ENCODE assay signal across 8 mouse cellular contexts in the genomic region with DNA sequence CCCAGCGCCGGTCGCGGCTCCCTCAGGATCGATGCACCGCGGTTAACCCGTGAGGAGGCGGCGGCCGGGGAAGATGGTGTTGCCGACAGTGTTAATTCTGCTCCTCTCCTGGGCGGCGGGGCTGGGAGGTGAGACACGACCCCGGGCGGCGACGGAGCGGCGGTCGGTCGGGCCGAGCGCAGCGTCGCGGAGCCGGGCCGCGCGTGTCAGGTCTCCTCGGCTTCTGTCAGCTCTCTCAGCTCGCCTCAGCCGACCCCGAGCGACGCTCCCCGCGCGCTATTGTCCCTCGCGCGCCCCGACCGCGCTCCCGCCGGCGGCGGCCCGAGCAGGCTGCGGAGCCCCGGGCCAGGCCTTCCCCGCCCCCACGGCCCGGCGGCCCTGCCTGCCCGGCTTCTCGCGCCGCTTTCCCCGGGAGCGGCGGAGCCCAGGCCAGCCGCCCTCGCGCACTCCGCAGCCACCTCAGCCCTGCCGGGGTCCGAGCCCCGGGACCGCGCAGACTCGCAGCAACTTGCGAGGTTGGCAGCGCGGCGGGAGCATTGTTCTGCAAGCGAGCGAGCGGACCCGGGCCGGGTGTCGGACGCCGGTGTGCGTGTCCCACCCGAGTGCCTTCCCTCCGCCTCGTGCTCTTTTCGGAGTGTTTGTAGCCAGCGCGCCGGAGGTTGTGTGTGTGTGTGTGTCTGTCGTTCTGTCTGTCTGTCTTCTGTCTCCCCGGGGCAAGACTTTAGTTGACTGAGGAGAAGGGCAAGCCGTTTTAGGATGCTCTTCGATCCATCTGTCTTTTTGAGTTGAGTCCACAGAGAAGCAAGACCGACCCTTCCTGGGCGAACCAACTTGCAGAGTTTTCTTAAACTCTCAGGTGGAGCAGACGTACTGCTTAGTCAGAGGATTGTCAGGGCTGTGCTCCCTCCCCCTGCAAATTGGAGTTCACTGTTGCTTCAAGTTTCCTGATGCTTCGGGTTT. TPM values are rescaled to one million over a fixed set of nuclear protein-coding genes. Genes with fewer than 3 reads are reported as not detected.
DNase-seq lines count a peak whose midpoint lies in the region; ATAC-seq lines count a peak whose summit lies in the region.

No protein-coding gene starts in this region.

- peaks cover 10% of the 10 kb centered on the region for H3K4me1 ChIP-seq in hindbrain, embryonic 16.5 days (ENCODE audit: control insufficient read depth, insufficient read depth, low read depth, low read length)

- intact Hi-C loops in left cerebral cortex, postnatal 4 days (cut with DNase I): loop anchor here (10.0 kb wide), 2 partner anchors 255 to 395 kb away; no protein-coding TSS in a partner anchor

- WGBS in hindbrain, embryonic 16.5 days: under 1% methylated on average over 82 of the region's 103 CpGs

- peak; percentile 96 for DNase-seq in heart, adult 11 months
- DNase-seq in heart, adult 8-10 months (ENCODE audit: low spot score): no peak
- DNase-seq in cerebellum, postnatal 14 days: peak; percentile 68 to 71
- peak; percentile 13 to 18 for DNase-seq in frontal cortex, postnatal 25 days (ENCODE audit: low spot score in 2 of 2)
- DNase-seq in left cerebral cortex, postnatal 4 days: peak; percentile 58
- peak; percentile 57 for DNase-seq in right cerebral cortex, postnatal 4 days

- no peaks in the 10 kb centered on the region for H3K36me3 ChIP-seq in hindbrain, embryonic 16.5 days (ENCODE audit: control insufficient read depth, insufficient read depth, low read length)

- H3K4me2 ChIP-seq in hindbrain, embryonic 16.5 days (ENCODE audit: low read length): peak overlapping the region; percentile 71

- ATAC-seq in hindbrain, embryonic 16.5 days: no peak; the same call in 1 of the 2 replicates
- ATAC-seq in megakaryocyte-erythroid progenitor cell, adult 5-6 weeks (replicated peaks; ENCODE audit: low FRiP score, low TSS enrichment, poor library complexity, severe bottlenecking): 0 out of 2 replicates have a peak, but pooled peaks have one; percentile 17

- H3K4me3 ChIP-seq in hindbrain, embryonic 16.5 days (ENCODE audit: low read length): peak overlapping the region; percentile 98

- H3K9me3 ChIP-seq in hindbrain, embryonic 16.5 days (ENCODE audit: control insufficient read depth, low read length): no peaks in the 10 kb centered on the region; the same call in 1 of the 2 replicates

- H3K27me3 ChIP-seq in hindbrain, embryonic 16.5 days (replicated peaks; ENCODE audit: control insufficient read depth, insufficient read depth, low read length): no peaks in the 10 kb centered on the region

- peak overlapping the region; percentile 93 for H3K9ac ChIP-seq in hindbrain, embryonic 16.5 days (ENCODE audit: low read depth, low read length)

- peak overlapping the region; percentile 98 for H3K27ac ChIP-seq in hindbrain, embryonic 16.5 days (ENCODE audit: low read depth, low read length)

RNA-seq across cellular contexts. Expression of gene Adam10, which starts 0.6 kb away (rescaled TPM):
- 10 to 100 TPM; 33.3 to 40.0 (median 36.2) TPM for total RNA-seq in heart, adult 8-10 months (2022)
- 46.7 and 53.7 TPM in 2 replicates for polyA plus RNA-seq in hindbrain, embryonic 16.5 days (2015; fragmentation: Nextera tagmentation; extraction: Ambion mirVana)
- 100 to 1,000 TPM in 1 of 2 experiments, 10 to 100 TPM in 1; 94.5 to 105 TPM for total RNA-seq in left cerebral cortex, postnatal 4 days (2021)
- total RNA-seq in megakaryocyte-erythroid progenitor cell, adult 5-6 weeks (2014; fragmentation: Nextera tagmentation): 88.3 and 96.4 TPM in 2 replicates
- 56.0 and 79.3 TPM in 2 replicates for total RNA-seq in megakaryocyte-erythroid progenitor cell, adult 5-6 weeks (2017)

RNA-seq across cellular contexts. Expression of gene Mindy2, which starts 22.4 kb away (rescaled TPM):
- 10 to 100 TPM; 32.6 to 36.5 (median 33.9) TPM for total RNA-seq in heart, adult 8-10 months (2022)
- 20.1 and 22.2 TPM in 2 replicates for polyA plus RNA-seq in hindbrain, embryonic 16.5 days (2015; fragmentation: Nextera tagmentation; extraction: Ambion mirVana)
- total RNA-seq in left cerebral cortex, postnatal 4 days (2021): 10 to 100 TPM; 32.2 to 33.1 TPM
- 13.0 and 13.6 TPM in 2 replicates for total RNA-seq in megakaryocyte-erythroid progenitor cell, adult 5-6 weeks (2014; fragmentation: Nextera tagmentation)
- total RNA-seq in megakaryocyte-erythroid progenitor cell, adult 5-6 weeks (2017): 14.2 and 16.0 TPM in 2 replicates

RNA-seq across cellular contexts. Expression of gene Gm10642, which starts 23.4 kb away (rescaled TPM):
- under 1 TPM in 3 of 4 experiments, not detected in 1; 0.27 to 0.62 (median 0.38) TPM for total RNA-seq in heart, adult 8-10 months (2022)
- polyA plus RNA-seq in hindbrain, embryonic 16.5 days (2015; fragmentation: Nextera tagmentation; extraction: Ambion mirVana): 0.14 and 0.21 TPM in 2 replicates
- total RNA-seq in left cerebral cortex, postnatal 4 days (2021): 1 to 10 TPM in 1 of 2 experiments, under 1 TPM in 1; 0.58 to 1.3 TPM
- 0.59 TPM in 1 of 2 replicates, not detected in the other for total RNA-seq in megakaryocyte-erythroid progenitor cell, adult 5-6 weeks (2014; fragmentation: Nextera tagmentation)
- total RNA-seq in megakaryocyte-erythroid progenitor cell, adult 5-6 weeks (2017): 0.89 TPM in 1 of 2 replicates, not detected in the other
